Mouse (Mus musculus): ENCODE data around the gene Naa38.

Naa38 gene

GRCm38 (mm10) chr11:69373223-69373965, 21.9 kb upstream of the Naa38 start:
- no peak for DNase-seq (ENCODE audit: low spot score)

- no peak for DNase-seq (ENCODE audit: low spot score)
Observed at GRCm38 (mm10) chr11:69375646-69376045, 19.6 kb upstream of the Naa38 start.

GRCm38 (mm10) chr11:69377766-69378165, 17.5 kb upstream of the Naa38 start:
- no peak for DNase-seq (ENCODE audit: low spot score)

GRCm38 (mm10) chr11:69379600-69379999, 15.7 kb upstream of the Naa38 start:
- no peak for DNase-seq (ENCODE audit: low spot score)

- DNase-seq (ENCODE audit: low spot score): no peak
Observed at GRCm38 (mm10) chr11:69381356-69381755, 13.9 kb upstream of the Naa38 start.

GRCm38 (mm10) chr11:69382478-69383105, 12.7 kb upstream of the Naa38 start:
- no peak for DNase-seq (ENCODE audit: low spot score)

GRCm38 (mm10) chr11:69384979-69385378, 10.3 kb upstream of the Naa38 start:
- DNase-seq (ENCODE audit: low spot score): no peak

- no peak for DNase-seq (ENCODE audit: low spot score)
Observed at GRCm38 (mm10) chr11:69386758-69387157, 8.5 kb upstream of the Naa38 start.

GRCm38 (mm10) chr11:69388680-69389079, 6.6 kb upstream of the Naa38 start:
- DNase-seq (ENCODE audit: low spot score): no peak

- no peak for DNase-seq (ENCODE audit: low spot score)
Observed at GRCm38 (mm10) chr11:69389531-69390399, 5.5 kb upstream of the Naa38 start.

GRCm38 (mm10) chr11:69390400-69391034, 4.8 kb upstream of the Naa38 start:
- DNase-seq (ENCODE audit: low spot score): peak; percentile 46

- DNase-seq (ENCODE audit: low spot score): peak; percentile 33
Observed at GRCm38 (mm10) chr11:69394591-69395167, 608 bp upstream of the Naa38 start.

- DNase-seq (ENCODE audit: low spot score): peak; percentile 98
Observed at GRCm38 (mm10) chr11:69395634-69396373, 517 bp downstream of the Naa38 start.

GRCm38 (mm10) chr11:69396772-69397171, 1.5 kb downstream of the Naa38 start:
- peak; percentile 46 for DNase-seq (ENCODE audit: low spot score)

GRCm38 (mm10) chr11:69397581-69398057, 2.3 kb downstream of the Naa38 start:
- peak; percentile 58 for DNase-seq (ENCODE audit: low spot score)

GRCm38 (mm10) chr11:69398059-69398458, 2.8 kb downstream of the Naa38 start, which contains the start of gene Tmem88:
Gene Tmem88, minus strand, starts transcription at chr11:69398234.
- no peak for DNase-seq (ENCODE audit: low spot score)

- DNase-seq (ENCODE audit: low spot score): peak; percentile 47
Observed at GRCm38 (mm10) chr11:69398486-69399200, 3.4 kb downstream of the Naa38 start.

- peak; percentile 74 for DNase-seq (ENCODE audit: low spot score)
Observed at GRCm38 (mm10) chr11:69399201-69400082, 4.2 kb downstream of the Naa38 start.

All from testis, postnatal 14 days (tissue).